Mouse (Mus musculus) urinary bladder, postnatal 14 days (tissue): ENCODE data around the gene Dock1.

Experiments
- DNase-seq: peaks from one replicate; pipeline ENCODE4 v3.0.0; 2021; ENCODE audit warnings: low spot score

Gene Dock1

GRCm38 (mm10) chr7:135169936-135170335 is 499.5 kb downstream of the Dock1 start:
- DNase-seq = no peak

GRCm38 (mm10) chr7:135172219-135172618 is 501.8 kb downstream of the Dock1 start:
- DNase-seq = no peak

DNA sequence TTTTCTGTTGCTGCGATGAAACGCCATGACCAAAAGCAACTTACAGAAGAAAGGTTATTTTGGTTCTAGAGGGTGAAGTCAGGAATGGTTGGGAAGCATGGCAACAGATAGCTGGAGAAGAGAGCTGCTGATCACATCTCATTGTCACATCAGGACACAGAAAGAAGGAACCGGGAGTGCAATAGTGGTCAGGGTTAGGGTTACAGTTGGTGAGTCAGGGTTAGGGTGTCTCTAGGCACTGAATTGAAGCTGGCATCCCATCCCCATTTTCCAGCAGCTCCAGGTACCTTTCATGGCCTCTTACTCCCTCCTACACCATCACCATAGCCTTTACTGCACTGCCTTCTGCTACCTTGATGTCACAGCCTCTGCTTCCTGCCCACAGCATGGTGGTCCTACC is 523.7 kb downstream of the Dock1 start:
- DNase-seq = no peak

- DNase-seq = no peak
These were observed 525.2 kb downstream of the Dock1 start for GRCm38 (mm10) chr7:135195631-135196030.

DNA sequence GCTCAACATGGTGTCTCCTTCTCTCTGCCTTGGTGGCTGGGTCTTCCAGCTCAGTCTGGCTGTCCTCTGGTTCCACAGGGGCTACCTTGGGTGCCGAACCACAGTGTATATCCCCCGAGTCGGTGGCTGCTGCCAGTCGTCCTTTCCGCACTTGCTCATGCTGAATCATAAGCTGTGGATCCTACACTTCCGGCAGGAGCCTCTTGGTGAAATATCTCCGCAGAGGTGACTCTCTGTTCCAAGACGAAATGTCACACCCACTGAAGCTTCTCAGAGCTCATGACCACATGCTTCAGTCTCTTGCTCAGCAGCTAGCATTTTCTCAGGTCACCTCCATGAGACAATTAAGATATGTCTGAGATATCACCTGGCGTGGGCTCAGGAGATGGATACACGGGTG is 526.4 kb downstream of the Dock1 start:
- DNase-seq = no peak

DNA sequence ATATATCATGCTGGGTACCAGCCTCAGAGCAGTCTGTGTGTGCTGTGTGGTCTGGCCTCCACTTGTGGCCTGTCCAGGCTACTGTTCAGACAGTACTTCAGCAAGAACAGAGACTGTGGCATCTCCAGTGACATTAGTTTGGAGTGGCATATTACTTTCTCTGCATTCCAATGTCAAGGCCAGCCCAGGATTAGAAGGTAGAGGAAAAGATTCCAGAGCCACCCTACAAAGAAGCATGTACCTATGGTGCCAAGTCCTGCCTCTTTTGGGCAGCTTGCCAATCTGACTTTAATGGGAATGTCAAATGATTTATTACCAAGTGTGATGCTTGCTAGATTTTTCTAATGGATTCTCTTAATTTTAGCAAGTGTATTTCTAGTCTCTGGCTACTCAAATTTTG is 533.5 kb downstream of the Dock1 start:
- DNase-seq = no peak

- DNase-seq = no peak
These were observed 534.7 kb downstream of the Dock1 start for GRCm38 (mm10) chr7:135205111-135205510.

GRCm38 (mm10) chr7:135208947-135209567 is 538.6 kb downstream of the Dock1 start:
- DNase-seq = no peak

DNA sequence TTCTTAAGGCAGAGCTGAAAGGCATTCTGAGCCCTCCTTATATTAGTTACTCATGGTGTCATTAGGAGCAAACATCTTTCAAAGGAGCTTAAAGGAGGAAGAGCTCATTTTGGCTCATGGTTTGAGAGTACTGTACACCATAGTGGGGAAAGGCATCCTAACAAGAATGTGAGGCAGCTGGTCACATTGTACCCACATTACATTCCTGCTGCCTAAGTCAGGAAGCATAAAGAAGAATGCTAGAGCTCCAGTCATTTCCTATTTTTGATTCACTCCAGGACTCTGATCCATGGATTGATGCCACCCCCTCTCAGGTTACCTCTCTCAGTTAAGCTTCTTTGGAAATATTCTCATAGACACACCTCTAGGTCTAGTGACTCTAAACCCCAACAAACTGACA is 539.8 kb downstream of the Dock1 start:
- no peak for DNase-seq

DNA sequence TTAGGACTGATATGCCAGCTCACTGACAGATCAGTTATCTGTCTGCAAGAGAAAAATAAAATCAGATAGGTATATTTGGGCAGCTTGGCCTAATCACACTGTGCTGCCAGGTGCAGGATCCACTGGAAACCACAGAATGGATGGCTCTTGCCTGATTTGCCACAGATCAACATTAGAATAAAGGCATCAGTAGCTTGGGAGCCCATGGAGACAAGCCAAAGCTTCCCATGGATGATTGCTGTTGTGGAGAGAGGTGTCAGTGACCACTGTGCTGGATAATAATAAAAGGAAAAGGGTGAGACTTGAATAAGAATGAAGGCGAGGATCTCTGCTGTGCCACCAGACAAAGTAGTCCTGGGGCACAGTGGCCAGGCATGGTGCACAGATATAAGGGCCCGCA is 540.4 kb downstream of the Dock1 start:
- DNase-seq = no peak

- peak; percentile 41 for DNase-seq
These were observed 542.1 kb downstream of the Dock1 start for GRCm38 (mm10) chr7:135212505-135212904.

DNA sequence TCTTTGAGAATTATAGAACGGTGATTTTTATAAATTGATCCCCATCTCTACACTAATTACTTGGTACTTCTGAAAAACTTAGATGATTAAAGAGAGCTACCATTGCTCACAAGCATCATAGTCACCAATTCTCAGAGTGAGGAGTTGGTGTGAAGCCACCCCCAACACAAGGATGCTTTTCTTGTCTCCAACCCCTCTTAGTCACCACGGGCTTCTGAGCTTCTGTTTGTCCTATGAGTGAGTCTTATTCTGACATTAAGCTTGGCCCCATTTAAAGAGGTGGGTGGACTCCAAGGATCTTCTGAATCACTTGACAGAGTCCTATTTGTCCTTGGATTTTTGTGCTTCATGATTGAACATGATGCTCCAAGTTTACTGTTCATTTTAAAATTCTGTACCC is 551.0 kb downstream of the Dock1 start:
- no peak for DNase-seq
